Comparison of ENCODE assay signal across 8 mouse cellular contexts in the genomic region with DNA sequence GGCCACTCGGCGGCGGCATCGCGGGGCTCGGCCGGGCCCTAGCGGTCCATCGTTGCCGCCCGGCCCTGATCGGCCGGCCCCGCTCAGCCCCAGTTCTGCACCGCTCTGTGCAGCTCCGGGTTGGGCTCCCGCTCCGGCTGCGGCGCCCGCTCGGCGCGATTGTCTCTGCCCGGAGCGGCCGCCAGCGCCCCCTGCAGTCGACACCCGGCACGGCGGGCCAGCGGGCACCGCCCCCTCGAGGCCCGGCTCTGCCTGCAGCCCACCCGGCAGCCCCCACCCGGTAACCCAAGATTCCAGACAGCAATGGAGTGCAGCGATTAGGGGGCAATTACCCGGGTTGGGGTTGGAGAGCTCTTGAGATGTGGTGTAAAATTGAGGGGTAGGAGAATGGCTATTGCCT. TPM values are rescaled to one million over a fixed set of nuclear protein-coding genes. Genes with fewer than 3 reads are reported as not detected.
DNase-seq lines count a peak whose midpoint lies in the region; ATAC-seq and TF ChIP-seq lines count a peak whose summit lies in the region.

Fam171a2 (minus strand) TSS at position 186 of the 400 bp plus-strand sequence.

- peak within 1 kb of the TSS; percentile 89 for H3K4me2 ChIP-seq in intestine, postnatal 0 days (replicated peaks; ENCODE audit: low read depth)
- H3K4me2 ChIP-seq in midbrain, postnatal 0 days (ENCODE audit: low read depth, low read length, poor library complexity, severe bottlenecking) = peak within 1 kb of the TSS; percentile 89

- ATAC-seq in intestine, postnatal 0 days = peak; percentile 45
- peak; percentile 79 for ATAC-seq in midbrain, postnatal 0 days (ENCODE audit: low FRiP score)

- no peaks in the 10 kb centered on the region for H3K79me2 ChIP-seq in liver, adult 2 months (ENCODE audit: control insufficient read depth, insufficient read depth, low read length)

- H3K27me3 ChIP-seq in embryonic facial prominence, embryonic 10.5 days (replicated peaks; ENCODE audit: low read depth, poor library complexity, severe bottlenecking) = peaks cover 59% of the 10 kb centered on the region
- peaks cover 33% of the 10 kb centered on the region for H3K27me3 ChIP-seq in intestine, postnatal 0 days (replicated peaks; ENCODE audit: control insufficient read depth, insufficient read depth, low read length)
- H3K27me3 ChIP-seq in liver, adult 2 months (ENCODE audit: control insufficient read depth, insufficient read depth, low read length) = peaks cover 19% of the 10 kb centered on the region
- H3K27me3 ChIP-seq in midbrain, postnatal 0 days (ENCODE audit: insufficient read depth, low read length) = no peaks in the 10 kb centered on the region

- H3K4me3 ChIP-seq in embryonic facial prominence, embryonic 10.5 days = peak within 1 kb of the TSS; percentile 89
- peak within 1 kb of the TSS; percentile 79 for H3K4me3 ChIP-seq in intestine, postnatal 0 days (ENCODE audit: low read depth, low read length)
- peak within 1 kb of the TSS; percentile 74 for H3K4me3 ChIP-seq in liver, adult 2 months (ENCODE audit: insufficient read depth, low read depth, low read length)
- peak within 1 kb of the TSS; percentile 95 for H3K4me3 ChIP-seq in midbrain, postnatal 0 days (ENCODE audit: low read depth, low read length)

- H3K9me3 ChIP-seq in embryonic facial prominence, embryonic 10.5 days = no peaks in the 10 kb centered on the region
- H3K9me3 ChIP-seq in intestine, postnatal 0 days (ENCODE audit: control insufficient read depth) = no peaks in the 10 kb centered on the region
- H3K9me3 ChIP-seq in midbrain, postnatal 0 days (ENCODE audit: low read length) = no peaks in the 10 kb centered on the region

- under 1% methylated on average over 40 of the region's 40 CpGs for WGBS in embryonic facial prominence, embryonic 10.5 days
- under 1% methylated on average over 27 of the region's 40 CpGs for WGBS in intestine, postnatal 0 days
- WGBS in liver, adult 2 months = 1% methylated on average over 34 of the region's 40 CpGs
- under 1% methylated on average over 36 of the region's 40 CpGs for WGBS in midbrain, postnatal 0 days

- peak within 1 kb of the TSS; percentile 96 for H3K27ac ChIP-seq in embryonic facial prominence, embryonic 10.5 days (replicated peaks)
- peak within 1 kb of the TSS; percentile 73 for H3K27ac ChIP-seq in intestine, postnatal 0 days (ENCODE audit: low read depth, low read length)
- peak within 1 kb of the TSS; percentile 38 for H3K27ac ChIP-seq in liver, adult 2 months (replicated peaks; ENCODE audit: insufficient read depth, low read depth, low read length)
- H3K27ac ChIP-seq in midbrain, postnatal 0 days (ENCODE audit: low read depth, low read length) = peak within 1 kb of the TSS; percentile 98

- TF ChIP-seq CTCF in intestine, postnatal 0 days (IDR thresholded peaks at IDR 0.05; ENCODE audit: low read depth) = peak; percentile 83
- TF ChIP-seq CTCF in liver, adult 2 months (IDR thresholded peaks at IDR 0.05; ENCODE audit: low read depth, low read length) = peak; percentile 73
- TF ChIP-seq CTCF in midbrain, postnatal 0 days (IDR thresholded peaks at IDR 0.05) = peak; percentile 77

- peak; percentile 69 for DNase-seq in CD4-positive helper T cell, adult 2 months (ENCODE audit: low read depth, low spot score)
- DNase-seq in adrenal gland, adult 2 months = peak; percentile 80
- DNase-seq in embryonic facial prominence, embryonic 10.5 days (ENCODE audit: low spot score) = peak; percentile 94
- peak; percentile 69 to 81 for DNase-seq in heart, adult 18-20 months
- no peak for DNase-seq in liver, adult 2 months (ENCODE audit: extremely low read depth, low read depth, low spot score)
- peak; percentile 80 for DNase-seq in midbrain, postnatal 0 days (ENCODE audit: low spot score)
- DNase-seq in testis, postnatal 14 days (ENCODE audit: low spot score) = peak; percentile 74

- H3K9ac ChIP-seq in intestine, postnatal 0 days (ENCODE audit: low read depth, low read length) = peak within 1 kb of the TSS; percentile 77
- peak within 1 kb of the TSS; percentile 74 for H3K9ac ChIP-seq in liver, adult 2 months (ENCODE audit: low read depth, low read length)
- peak within 1 kb of the TSS; percentile 94 for H3K9ac ChIP-seq in midbrain, postnatal 0 days (replicated peaks; ENCODE audit: low read length, poor library complexity, severe bottlenecking)

- TF ChIP-seq POLR2A in liver, adult 2 months (IDR thresholded peaks at IDR 0.05; ENCODE audit: extremely low read depth, insufficient read depth, low read length) = no peak

- H3K36me3 ChIP-seq in embryonic facial prominence, embryonic 10.5 days (replicated peaks) = peaks cover 16% of the 10 kb centered on the region
- no peaks in the 10 kb centered on the region for H3K36me3 ChIP-seq in intestine, postnatal 0 days (ENCODE audit: control insufficient read depth, insufficient read depth)
- H3K36me3 ChIP-seq in liver, adult 2 months (ENCODE audit: control insufficient read depth, insufficient read depth, low read length) = no peaks in the 10 kb centered on the region
- H3K36me3 ChIP-seq in midbrain, postnatal 0 days (ENCODE audit: insufficient read depth, low read length) = peaks cover 5% of the 10 kb centered on the region

- H3K4me1 ChIP-seq in embryonic facial prominence, embryonic 10.5 days = peaks cover 53% of the 10 kb centered on the region
- H3K4me1 ChIP-seq in intestine, postnatal 0 days (replicated peaks; ENCODE audit: control insufficient read depth, insufficient read depth, low read length) = no peaks in the 10 kb centered on the region
- no peaks in the 10 kb centered on the region for H3K4me1 ChIP-seq in liver, adult 2 months (ENCODE audit: control insufficient read depth, insufficient read depth, low read length)
- peaks cover 20% of the 10 kb centered on the region for H3K4me1 ChIP-seq in midbrain, postnatal 0 days (ENCODE audit: insufficient read depth, low read length)

RNA-seq across cellular contexts. Expression of gene Fam171a2, which starts in this region (rescaled TPM):
- 1 to 10 TPM; 2.8 to 8.3 TPM for total RNA-seq in adrenal gland, adult 2 months (2021)
- 18.1 and 22.9 TPM in 2 replicates for polyA plus RNA-seq in adrenal gland, adult 2 months (2012; rRNA removed)
- 3.4 and 3.7 TPM in 2 replicates for polyA plus RNA-seq in embryonic facial prominence, embryonic 10.5 days (2016; fragmentation: Nextera tagmentation; extraction: Ambion mirVana)
- 1 to 10 TPM; 3.4 to 4.8 TPM for total RNA-seq in heart, adult 18-20 months (2021)
- 1.7 and 1.8 TPM in 2 replicates for polyA plus RNA-seq in intestine, postnatal 0 days (2015; fragmentation: Nextera tagmentation; extraction: Ambion mirVana)
- 0.81 and 1.0 TPM in 2 replicates for total RNA-seq in liver, adult 2 months (2014; rRNA removed)
- polyA plus RNA-seq in liver, adult 2 months (2012; rRNA removed) = 1.4 and 1.8 TPM in 2 replicates
- total RNA-seq in midbrain, postnatal 0 days (2014; rRNA removed) = 584 and 605 TPM in 2 replicates
- polyA plus RNA-seq in midbrain, postnatal 0 days (2015; fragmentation: Nextera tagmentation; extraction: Ambion mirVana) = 22.5 and 25.4 TPM in 2 replicates

Comparison
In these comparisons a context has a peak if more than half of its experiments do, and no peak if none do; other contexts are left out.
1. RNA of gene Fam171a2 (total RNA-seq): 584 to 605 TPM in midbrain, postnatal 0 days; 2.8 to 8.3 TPM in adrenal gland, adult 2 months, 3.4 to 4.8 TPM in heart, adult 18-20 months and 0.81 to 1.0 TPM in liver, adult 2 months; every median in the first group is over 10 times any median in the second.
2. H3K27ac ChIP-seq: peak in every context shown above with its lines; median percentile 98 in midbrain, postnatal 0 days; 96 in embryonic facial prominence, embryonic 10.5 days; 73 in intestine, postnatal 0 days; 38 in liver, adult 2 months.
3. Peak in every context shown above with its lines, with median percentiles within 50 percentile points of each other: H3K4me3 ChIP-seq, H3K9ac ChIP-seq and CTCF ChIP-seq.